Mouse (Mus musculus) spleen, adult 2 months (tissue): Measurements from ENCODE around the gene Fgfr2.

ENCODE experiments used
- CTCF ChIP-seq: fragments of 200-500 bp; IDR thresholded peaks from 2 replicates; pipeline ENCODE4 v1.5.1; 2011; ENCODE audit warnings: mild to moderate bottlenecking, inconsistent platforms; ENCODE audit not compliant: insufficient read depth, insufficient read length, insufficient replicate concordance; ENCODE audit errors: extremely low read depth
- POLR2A ChIP-seq: fragments of 200-500 bp; IDR thresholded peaks from 2 replicates; pipeline ENCODE4 v1.6.1; 2011; ENCODE audit warnings: low read depth, low read length, inconsistent platforms

GRCm38 (mm10) chr7:130166190-130166589, 2957.0 kb downstream of the Fgfr2 start:
- no peak for TF ChIP-seq CTCF
- no peak for TF ChIP-seq POLR2A
